In genomic region chr3:87620218-87620891, GRCm38 (mm10) we compare ENCODE assay signal across 9 mouse cellular contexts. TPM values are rescaled to one million over a fixed set of nuclear protein-coding genes. Genes with fewer than 3 reads are reported as not detected.
DNase-seq lines count a peak whose midpoint lies in the region; ATAC-seq lines count a peak whose summit lies in the region.
"Had no signal": no experiment of that assay in that cellular context is flagged by ENCODE, and none has a peak within 500 bp of the region (broad histone marks: within the 10 kb centered on the region; RNA-seq: fewer than 3 reads in every experiment).

No protein-coding gene starts in this region.

- H3K4me2 ChIP-seq in kidney, embryonic 15.5 days, result peak overlapping the region; percentile 84
- H3K4me2 ChIP-seq in embryonic facial prominence, embryonic 14.5 days (ENCODE audit: low read depth, low read length), result peak overlapping the region; percentile 96
- peak overlapping the region; percentile 97 for H3K4me2 ChIP-seq in neural tube, embryonic 13.5 days

- peak overlapping the region; percentile 32; the same call in 1 of the 2 replicates for H3K27ac ChIP-seq in kidney, embryonic 15.5 days
- H3K27ac ChIP-seq in embryonic facial prominence, embryonic 14.5 days (replicated peaks; ENCODE audit: low read depth, low read length), result no peak overlapping the region
- H3K27ac ChIP-seq in neural tube, embryonic 13.5 days (replicated peaks), result no peak overlapping the region

- H3K36me3 ChIP-seq in kidney, embryonic 15.5 days, result 0 out of 2 replicates have a peak, but pooled peaks cover 3% of the 10 kb centered on the region
- H3K36me3 ChIP-seq in embryonic facial prominence, embryonic 14.5 days (ENCODE audit: control insufficient read depth, insufficient read depth, low read length), result no peaks in the 10 kb centered on the region
- H3K36me3 ChIP-seq in neural tube, embryonic 13.5 days, result no peaks in the 10 kb centered on the region

- ATAC-seq in kidney, embryonic 15.5 days (replicated peaks; ENCODE audit: low FRiP score), result no peak
- no peak for ATAC-seq in embryonic facial prominence, embryonic 14.5 days (ENCODE audit: low read depth)
- no peak for ATAC-seq in neural tube, embryonic 13.5 days (ENCODE audit: low read depth)

- no peak for DNase-seq in kidney, postnatal 10 days
- no peak for DNase-seq in embryonic facial prominence, embryonic 14.5 days (ENCODE audit: low spot score)
- peak; percentile 38 for DNase-seq in large intestine, adult 2 months (ENCODE audit: low read depth, low spot score)
- DNase-seq in cerebellum, adult 11 months, result no peak
- DNase-seq in layer of hippocampus, adult 9-11 months, result no peak
- no peak for DNase-seq in cerebellum, postnatal 25 days
- DNase-seq: thymus, postnatal 25 days had no signal

- H3K4me1 ChIP-seq in kidney, embryonic 15.5 days, result peaks cover 48% of the 10 kb centered on the region
- H3K4me1 ChIP-seq in embryonic facial prominence, embryonic 14.5 days (ENCODE audit: control insufficient read depth, insufficient read depth, low read length), result peaks cover 37% of the 10 kb centered on the region
- H3K4me1 ChIP-seq in neural tube, embryonic 13.5 days (replicated peaks), result peaks cover 57% of the 10 kb centered on the region

- H3K9ac ChIP-seq in kidney, embryonic 15.5 days, result peak overlapping the region; percentile 82
- peak overlapping the region; percentile 92 for H3K9ac ChIP-seq in embryonic facial prominence, embryonic 14.5 days (ENCODE audit: low read depth, low read length)
- peak overlapping the region; percentile 88 for H3K9ac ChIP-seq in neural tube, embryonic 13.5 days

- 49% methylated on average over 7 of the region's 7 CpGs for WGBS in kidney, embryonic 15.5 days
- 63% methylated on average over 7 of the region's 7 CpGs for WGBS in embryonic facial prominence, embryonic 14.5 days
- WGBS in large intestine, adult 2 months, result 11% methylated on average over 7 of the region's 7 CpGs
- WGBS in neural tube, embryonic 13.5 days, result 57% methylated on average over 7 of the region's 7 CpGs

- H3K27me3 ChIP-seq in kidney, embryonic 15.5 days, result no peaks in the 10 kb centered on the region
- H3K27me3 ChIP-seq in embryonic facial prominence, embryonic 14.5 days (replicated peaks; ENCODE audit: control insufficient read depth, insufficient read depth, low read length), result no peaks in the 10 kb centered on the region
- H3K27me3 ChIP-seq in neural tube, embryonic 13.5 days, result no peaks in the 10 kb centered on the region

- H3K4me3 ChIP-seq in kidney, embryonic 15.5 days (replicated peaks), result peak overlapping the region; percentile 80
- H3K4me3 ChIP-seq in embryonic facial prominence, embryonic 14.5 days (ENCODE audit: low read depth, low read length), result peak overlapping the region; percentile 86
- H3K4me3 ChIP-seq in neural tube, embryonic 13.5 days, result peak overlapping the region; percentile 85

- no peaks in the 10 kb centered on the region for H3K9me3 ChIP-seq in kidney, embryonic 15.5 days (replicated peaks)
- no peaks in the 10 kb centered on the region for H3K9me3 ChIP-seq in embryonic facial prominence, embryonic 14.5 days (ENCODE audit: control insufficient read depth, low read length)
- H3K9me3 ChIP-seq in neural tube, embryonic 13.5 days, result no peaks in the 10 kb centered on the region

RNA-seq across cellular contexts. Expression of gene Arhgef11, which starts 3.0 kb away (rescaled TPM):
- 17.4 and 17.8 TPM in 2 replicates for polyA plus RNA-seq in kidney, embryonic 15.5 days (2015; fragmentation: Nextera tagmentation; extraction: Ambion mirVana)
- 17.1 and 18.9 TPM in 2 replicates for polyA plus RNA-seq in embryonic facial prominence, embryonic 14.5 days (2014; fragmentation: Nextera tagmentation; extraction: Ambion mirVana)
- 23.9 and 34.2 TPM in 2 replicates for polyA plus RNA-seq in large intestine, adult 2 months (2012; rRNA removed)
- polyA plus RNA-seq in neural tube, embryonic 13.5 days (2015; fragmentation: Nextera tagmentation; extraction: Ambion mirVana), result 21.3 and 22.0 TPM in 2 replicates
